Mouse (Mus musculus): Measurements from ENCODE around the gene Kcnj16. TPM values are rescaled to one million over a fixed set of nuclear protein-coding genes. Genes with fewer than 3 reads are reported as not detected.

Kcnj16 gene
- total RNA-seq, 2 experiments from 2014 or later = not detected

DNA sequence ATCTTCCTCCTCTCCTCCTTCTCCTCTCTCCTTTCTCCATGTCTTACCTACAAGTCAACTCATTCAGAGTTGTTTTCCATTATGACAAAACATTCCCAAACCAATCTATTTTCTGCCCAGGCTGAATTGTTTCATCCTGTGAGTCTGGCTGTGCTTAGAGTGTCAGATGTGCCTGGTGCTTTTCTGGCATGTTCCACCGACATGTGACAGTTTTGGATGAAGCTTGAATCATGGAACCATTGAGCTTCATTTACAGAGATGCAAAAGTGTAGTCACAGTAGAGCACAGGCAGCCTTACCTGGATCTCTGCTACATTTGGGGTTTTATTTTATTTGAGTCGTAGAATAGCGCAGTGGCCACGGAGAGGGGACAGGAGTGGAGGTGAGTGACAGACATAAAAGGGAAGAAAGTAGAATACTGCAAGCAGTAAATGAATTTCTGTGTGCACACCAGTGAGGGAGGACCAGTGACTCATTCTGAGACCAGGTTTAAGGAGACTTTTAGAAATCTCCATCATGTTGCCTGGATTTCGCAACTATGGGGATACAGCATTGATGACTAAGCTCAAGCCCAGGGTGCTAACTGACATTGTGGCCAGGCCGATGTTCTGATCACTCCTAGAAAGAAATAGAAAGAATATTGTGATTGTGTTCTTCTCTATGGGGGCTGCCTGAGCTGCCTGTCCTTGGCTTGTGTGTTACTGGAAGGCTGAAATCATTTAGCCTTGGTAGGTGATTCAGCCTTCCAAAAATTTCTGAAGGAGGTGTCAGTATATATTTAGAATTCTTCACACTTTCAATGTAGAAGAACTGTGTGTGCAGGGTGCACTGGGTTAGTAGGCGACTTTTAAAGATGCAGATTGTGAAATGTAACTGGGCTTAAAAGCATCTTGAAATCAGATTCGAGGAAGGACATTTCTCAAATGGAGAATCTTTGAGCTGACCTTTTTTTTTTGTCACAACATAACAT, 87.3 kb downstream of the Kcnj16 start:
- DNase-seq = no peak
- intact Hi-C loops (cut with DNase I) = no loop called here

DNA sequence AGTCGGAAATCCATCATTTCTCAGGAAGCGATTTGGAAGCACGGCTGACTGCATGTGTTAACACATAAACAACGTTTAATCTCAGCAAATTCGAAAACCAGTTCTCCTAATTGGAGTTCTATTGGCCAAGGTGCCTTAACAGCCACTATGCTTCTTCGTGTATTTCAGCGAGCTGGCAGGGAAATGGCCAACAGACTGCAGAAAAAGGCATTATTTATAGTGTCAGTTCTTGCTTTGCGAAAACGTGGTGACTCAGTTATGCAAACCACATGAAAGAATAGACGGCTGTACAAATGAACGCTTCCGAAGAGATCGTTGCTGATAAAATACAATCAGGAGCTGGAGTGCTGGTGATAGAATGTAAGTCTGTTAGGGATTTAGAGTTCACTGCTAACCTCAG, 88.2 kb downstream of the Kcnj16 start:
- intact Hi-C loops (cut with DNase I) = no loop called here

DNA sequence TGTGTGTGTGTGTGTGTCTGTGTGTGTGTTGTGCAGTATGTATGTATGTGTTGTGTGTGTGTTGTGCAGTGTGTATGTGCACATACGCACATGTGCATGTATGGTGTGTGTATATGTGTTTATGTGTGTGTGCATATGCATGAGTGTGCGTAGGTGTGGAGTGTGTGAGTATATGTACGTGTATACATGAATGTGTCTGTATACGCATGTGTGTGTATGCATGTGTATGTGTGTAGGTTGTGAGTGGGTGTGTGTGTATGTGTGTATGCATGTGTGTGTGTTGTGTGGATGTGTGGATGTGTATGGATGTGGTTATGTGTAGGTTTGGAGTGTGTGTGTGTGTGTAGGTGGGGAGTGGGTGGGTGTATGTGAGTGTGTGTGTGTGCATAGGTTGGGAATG, 89.6 kb downstream of the Kcnj16 start:
- intact Hi-C loops (cut with DNase I) = no loop called here
- DNase-seq = no peak

More for the DNA sequence above, 88.2 kb downstream of the Kcnj16 start:
- DNase-seq = no peak

DNA sequence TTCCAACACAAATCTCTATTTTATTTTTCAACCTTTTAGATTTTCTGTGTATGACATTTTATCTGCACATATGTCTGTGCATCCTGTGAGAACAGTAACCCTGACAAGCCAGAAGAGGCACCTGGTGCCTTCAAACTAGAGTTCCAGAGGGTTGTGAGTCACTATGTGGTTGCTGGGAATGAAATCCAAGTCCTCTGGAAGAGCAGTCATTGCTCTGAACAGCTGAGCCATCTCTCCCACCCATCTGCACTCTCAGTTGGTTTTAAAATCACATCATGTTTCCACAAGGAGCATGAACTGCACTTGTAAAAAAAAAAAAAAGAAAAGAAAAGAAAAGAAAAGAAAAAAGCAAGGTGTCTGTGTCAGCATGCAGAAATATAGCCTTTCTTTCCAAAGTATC, 91.6 kb downstream of the Kcnj16 start:
- intact Hi-C loops (cut with DNase I) = no loop called here

DNA sequence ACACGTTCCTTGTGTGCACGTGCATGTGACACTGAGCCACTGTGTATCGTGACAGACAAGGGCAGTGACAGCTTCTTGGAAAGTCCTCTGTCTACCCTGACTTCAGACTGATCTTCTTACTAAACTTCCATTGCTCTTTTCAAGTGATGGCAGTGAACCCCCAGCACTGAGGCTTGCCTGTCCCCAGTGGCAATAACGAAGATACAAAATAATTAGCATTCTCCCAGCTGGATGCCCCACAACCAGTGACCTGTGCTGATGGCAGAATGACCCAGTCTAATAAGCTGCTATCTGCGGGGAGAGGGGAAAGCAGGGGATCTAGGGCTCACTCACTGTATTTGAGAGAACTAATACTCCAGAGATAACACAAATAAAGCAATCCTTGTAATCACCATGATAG, 92.4 kb downstream of the Kcnj16 start:
- intact Hi-C loops (cut with DNase I) = loop anchor here (5.0 to 10.0 kb wide), 3 partner anchors 385 to 528 kb away; no protein-coding TSS in a partner anchor
- no peak for DNase-seq

More for the DNA sequence above, 91.6 kb downstream of the Kcnj16 start:
- DNase-seq = no peak

DNA sequence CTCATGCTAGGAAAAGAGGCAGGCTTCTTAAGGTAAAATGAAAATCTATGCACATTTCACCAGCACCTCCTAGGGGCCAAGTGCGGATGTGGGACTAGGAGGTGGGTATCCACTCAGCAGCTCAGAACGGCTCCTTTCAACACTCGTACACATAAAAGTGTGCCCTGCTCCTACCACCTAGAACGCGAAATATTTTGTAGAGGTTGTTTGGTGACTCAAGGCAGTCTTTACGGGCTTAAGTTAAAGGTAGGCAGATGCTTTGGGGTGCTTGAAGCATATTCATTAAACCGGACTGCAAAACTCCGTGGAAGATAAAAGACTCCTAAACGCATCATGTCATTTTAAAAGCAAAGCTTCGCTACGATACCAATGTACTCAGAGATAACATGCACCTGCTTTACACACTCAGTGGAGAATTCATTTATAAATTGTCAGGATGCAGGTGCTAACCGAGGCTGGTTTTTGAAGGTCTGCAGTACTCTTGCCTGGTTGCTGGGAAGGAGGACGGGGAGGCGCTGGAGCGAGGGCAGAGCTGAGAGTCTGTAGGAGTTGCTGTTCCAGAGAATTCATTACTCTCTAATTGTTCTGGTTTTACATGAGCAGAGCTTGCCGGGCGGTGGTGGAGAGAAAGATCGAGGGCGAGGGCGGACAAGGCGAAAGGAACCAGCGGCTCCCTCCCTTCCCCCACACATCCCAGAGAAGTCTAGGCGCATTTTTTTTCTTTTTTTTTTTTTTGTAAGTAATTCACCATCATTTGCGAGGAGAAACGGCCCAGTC, 97.1 kb downstream of the Kcnj16 start:
- DNase-seq = peak; percentile 19 to 23
- intact Hi-C loops (cut with DNase I) = loop anchor here (5.0 to 10.0 kb wide), 3 partner anchors 380 to 533 kb away; no protein-coding TSS in a partner anchor

DNA sequence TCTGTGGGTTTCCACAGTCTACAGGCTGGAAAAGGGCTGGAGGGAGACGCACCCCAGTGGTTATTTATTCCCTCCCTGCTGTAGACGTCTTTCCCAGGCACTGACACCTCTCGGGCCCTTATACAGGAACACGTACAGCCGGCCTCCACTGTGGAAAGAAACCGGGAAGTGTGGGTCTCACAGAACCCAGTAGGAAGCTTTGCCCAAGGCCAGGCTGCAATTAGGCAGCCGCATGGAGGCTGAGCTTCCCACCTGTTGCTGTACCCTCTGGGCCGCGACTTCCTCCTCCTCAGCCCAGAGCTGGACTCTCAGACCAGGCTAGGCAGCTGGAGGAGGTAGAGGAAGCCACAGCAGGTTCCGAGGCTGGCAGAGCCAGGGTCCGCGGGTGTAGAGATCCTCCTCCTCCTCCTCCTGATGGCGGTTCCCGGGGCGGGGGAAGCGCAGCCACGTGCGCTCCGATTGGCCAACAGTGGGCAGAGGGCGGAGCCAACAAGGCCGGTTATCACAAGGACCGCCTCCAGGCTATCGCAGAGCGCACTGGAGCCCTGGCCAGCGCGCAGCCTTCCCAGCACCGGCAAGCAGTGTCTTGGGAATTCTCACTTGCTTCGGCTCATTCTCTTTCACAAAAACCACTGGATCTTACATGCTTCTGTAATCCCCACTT, 97.9 kb downstream of the Kcnj16 start, which contains the start of gene Kcnj2:
TSS of gene Kcnj2 (plus strand) at position 530 of the 664 bp plus-strand sequence.
- peak; percentile 91 to 92 for DNase-seq
- intact Hi-C loops (cut with DNase I) = loop anchor here (10.0 kb wide), 2 partner anchors 379 to 459 kb away; no protein-coding TSS in a partner anchor

DNA sequence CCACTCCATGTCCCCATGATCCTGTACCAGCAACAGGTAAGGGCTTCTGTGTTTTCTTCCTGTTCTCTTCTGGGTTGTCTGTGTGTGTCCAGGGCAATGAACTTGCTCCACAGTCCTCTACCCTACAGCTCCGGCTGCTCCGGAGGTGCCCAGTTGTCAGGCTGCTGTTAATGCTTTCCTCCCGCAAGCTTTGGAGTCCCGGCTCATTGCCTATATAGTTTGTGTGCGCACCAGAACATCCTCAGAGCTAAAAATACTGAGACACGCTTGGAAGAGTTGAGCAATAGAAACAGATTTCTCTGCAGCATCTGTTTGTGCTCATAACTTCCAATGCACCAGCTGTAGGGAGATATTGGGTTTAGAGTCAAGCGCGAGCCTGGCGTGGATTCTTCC, 98.5 kb downstream of the Kcnj16 start:
- intact Hi-C loops (cut with DNase I) = loop anchor here (10.0 kb wide), 2 partner anchors 379 to 459 kb away; no protein-coding TSS in a partner anchor
- DNase-seq = no peak

DNA sequence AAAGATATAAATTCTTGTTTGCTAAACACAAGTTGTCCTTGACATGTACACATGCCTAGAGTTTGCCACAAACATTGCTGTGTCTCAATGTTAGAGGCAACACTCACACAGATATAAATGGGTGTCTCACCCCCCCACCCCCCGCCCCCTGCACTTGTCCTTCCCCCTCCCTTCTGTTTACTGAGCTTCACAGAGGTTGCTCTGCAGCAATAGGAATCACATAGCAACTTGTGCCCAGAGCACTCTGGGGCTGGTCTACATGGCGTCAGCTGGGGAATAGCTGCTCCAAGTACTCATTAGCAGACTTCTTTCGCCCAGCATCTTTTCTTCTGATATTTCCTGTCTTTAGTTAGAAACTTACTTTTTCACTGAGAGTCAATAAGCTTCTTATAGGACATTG, 100.0 kb downstream of the Kcnj16 start:
- DNase-seq = no peak
- intact Hi-C loops (cut with DNase I) = loop anchor here (10.0 kb wide), 2 partner anchors 377 to 457 kb away; no protein-coding TSS in a partner anchor

DNA sequence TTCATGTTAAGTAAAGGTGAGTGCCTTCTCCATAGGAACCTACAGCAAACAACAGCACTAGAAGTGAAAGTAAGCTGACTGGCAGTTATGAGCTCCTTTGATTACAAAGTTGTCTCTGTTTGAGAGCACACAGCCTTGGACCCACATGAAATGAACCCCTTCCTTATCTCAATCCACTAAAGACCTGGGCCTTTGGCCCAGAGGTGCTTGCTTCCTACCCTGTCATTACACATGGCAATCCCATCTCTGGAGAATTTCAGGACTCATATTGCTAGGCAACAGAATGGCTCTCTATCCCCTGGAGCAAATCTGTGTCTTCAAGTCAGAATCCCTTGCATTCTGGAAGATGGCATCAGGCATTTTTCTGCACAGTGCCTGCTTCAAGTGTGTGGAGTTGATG, 102.6 kb downstream of the Kcnj16 start:
- intact Hi-C loops (cut with DNase I) = loop anchor here (5.0 kb wide), 1 partner anchor 42 kb away; no protein-coding TSS in a partner anchor

DNA sequence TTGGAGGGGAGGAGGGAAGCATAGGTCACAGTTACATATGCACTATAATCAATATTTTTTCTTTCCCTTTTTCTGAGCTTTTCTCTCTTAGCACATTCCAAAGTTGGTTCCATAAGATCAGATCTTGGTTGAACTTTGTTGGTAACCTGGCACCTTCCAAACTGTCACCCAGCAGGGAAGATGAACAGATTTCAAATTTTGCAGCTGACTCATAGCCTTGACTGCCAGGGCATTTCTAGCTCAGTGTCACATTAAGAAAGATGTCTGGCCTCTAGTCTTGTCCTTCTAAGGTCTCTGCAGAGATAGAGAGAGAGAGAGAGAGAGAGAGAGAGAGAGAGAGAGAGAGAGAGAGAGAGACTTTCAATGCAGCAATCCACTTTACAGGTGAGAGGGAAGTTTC, 106.3 kb downstream of the Kcnj16 start:
- intact Hi-C loops (cut with DNase I) = loop anchor here (5.0 kb wide), 1 partner anchor 38 kb away; no protein-coding TSS in a partner anchor
- DNase-seq = no peak

More for the DNA sequence above, 102.6 kb downstream of the Kcnj16 start:
- DNase-seq = no peak

Other genes with a start within 250 kb of the Kcnj16 start
- 10 to 100 TPM; 29.8 to 46.5 TPM for gene Kcnj2, start 98.1 kb downstream of the Kcnj16 start, total RNA-seq (2021)

Measured in gastrocnemius, postnatal 36 days (tissue).